Mouse (Mus musculus) monocyte, adult 5-6 weeks (primary cell): ENCODE measurements around the gene Gm5930. TPM values are rescaled to one million over a fixed set of nuclear protein-coding genes. Genes with fewer than 3 reads are reported as not detected.
"Not testable (repeated sequence)": the region's sequence is repeated elsewhere in the genome, so short reads cannot be mapped to it uniquely, and the experiment has no call there.

Source experiments
- ATAC-seq: fragments of 153-309, 156-312 bp; replicated peaks from 2 replicates; pipeline ENCODE4 v1.8.0; 2017; ENCODE audit warnings: mild to moderate bottlenecking; ENCODE audit not compliant: low TSS enrichment, insufficient number of reproducible peaks, severe bottlenecking, poor library complexity, low FRiP score
- total RNA-seq: library from RNA; stranded (forward); fragments of 200-1000, 200-491, 200-594 nt; gene quantifications from 3 replicates; pipeline ENCODE4 v1.2.3, GENCODE M21; 2017

The Gm5930 gene
- not detected in 3 replicates for total RNA-seq

- ATAC-seq, result not testable (repeated sequence)
Measured at GRCm38 (mm10) chr14:44338484-44338883, at the start of gene Gm5930. Gene Gm5930, minus strand, starts transcription at chr14:44338584.

- not testable (repeated sequence) for ATAC-seq
Measured at GRCm38 (mm10) chr14:44384233-44384632, 45.8 kb upstream of the Gm5930 start.

GRCm38 (mm10) chr14:44365057-44365456 lies 26.7 kb upstream of the Gm5930 start, which contains the start of gene Gm8229:
Gene Gm8229, plus strand, starts transcription at chr14:44365357.
- not testable (repeated sequence) for ATAC-seq

- not testable (repeated sequence) for ATAC-seq
Measured at GRCm38 (mm10) chr14:44362301-44362700, 23.9 kb upstream of the Gm5930 start.

GRCm38 (mm10) chr14:44361416-44361815 lies 23.0 kb upstream of the Gm5930 start:
- not testable (repeated sequence) for ATAC-seq

- ATAC-seq, result not testable (repeated sequence)
Measured at GRCm38 (mm10) chr14:44312049-44312448, 26.3 kb downstream of the Gm5930 start.

GRCm38 (mm10) chr14:44285280-44285679 lies 53.1 kb downstream of the Gm5930 start, which contains the start of gene Gm8220:
Gene Gm8220, plus strand, starts transcription at chr14:44285580.
- ATAC-seq, result not testable (repeated sequence)

Other genes with a start within 250 kb of the Gm5930 start
- gene Ear2, start 235.9 kb downstream of the Gm5930 start, total RNA-seq, result 1,412 to 3,555 TPM (median 3,137 TPM) in 3 replicates
- gene Gm3327, start 214.7 kb downstream of the Gm5930 start, total RNA-seq, result not detected in 3 replicates
- gene Gm8212, start 140.9 kb downstream of the Gm5930 start, total RNA-seq, result not detected in 3 replicates
- not detected in 3 replicates for gene 4930503E14Rik, start 125.3 kb downstream of the Gm5930 start, total RNA-seq
- gene Gm8220, start 53.0 kb downstream of the Gm5930 start, total RNA-seq, result not detected in 3 replicates
- gene Gm8229, start 26.8 kb upstream of the Gm5930 start, total RNA-seq, result not detected in 3 replicates
- gene Gm3371, start 72.1 kb upstream of the Gm5930 start, total RNA-seq, result not detected in 3 replicates
- gene Gm8232, start 95.1 kb upstream of the Gm5930 start, total RNA-seq, result not detected in 3 replicates
- not detected in 3 replicates for gene BC061237, start 153.9 kb upstream of the Gm5930 start, total RNA-seq
- not detected in 3 replicates for gene Gm17093, start 179.7 kb upstream of the Gm5930 start, total RNA-seq
- not detected in 3 replicates for gene Gm8247, start 244.6 kb upstream of the Gm5930 start, total RNA-seq